Mouse (Mus musculus) heart, embryonic 14.5 days (tissue): ENCODE measurements at regions not wholly inside any gene's neighbourhood (a gene's known extent, or its start where the extent isn't known, plus 50 kb on each side); places are given as distances from the start of the nearest gene placed in this dataset.

ENCODE experiments used
- ATAC-seq: fragments of 200-750 bp; cut with Nextera tagmentation; 2 replicates; pipeline ENCODE4 v1.8.0; 2017; ENCODE audit warnings: low read depth, moderate TSS enrichment; ENCODE audit not compliant: insufficient number of reproducible peaks, insufficient read depth, low FRiP score
- H3K27ac ChIP-seq, 2 experiments: fragments of 200-500 bp in 1 of 2; fragments of 300-500 bp in 1 of 2; sonication (generic) in 1 of 2; replicated peaks in 1 of 2; 2 replicates each; pipeline ENCODE4 v1.5.1; 2012 to 2014; ENCODE audit warnings: low read depth in 2 of 2, low read length in 2 of 2, control low read depth in 1 of 2, mild to moderate bottlenecking in 1 of 2, mixed read lengths in 1 of 2; ENCODE audit not compliant: control insufficient read depth in 1 of 2, insufficient read depth in 1 of 2
- H3K27me3 ChIP-seq: fragments of 300-500 bp; sonication (generic); 2 replicates; pipeline ENCODE4 v1.6.1; 2014; ENCODE audit warnings: mild to moderate bottlenecking, low read length, control low read depth; ENCODE audit not compliant: control insufficient read depth, insufficient read depth
- H3K36me3 ChIP-seq: fragments of 300-500 bp; sonication (generic); 2 replicates; pipeline ENCODE4 v1.6.1; 2014; ENCODE audit warnings: mild to moderate bottlenecking, control low read depth, low read length, mixed read lengths; ENCODE audit not compliant: control insufficient read depth, insufficient read depth
- H3K4me1 ChIP-seq, 2 experiments: fragments of 200-500 bp in 1 of 2; fragments of 300-500 bp in 1 of 2; sonication (generic) in 1 of 2; 2 replicates each; pipeline ENCODE4 v1.6.1; 2012 to 2014; ENCODE audit warnings: low read length in 2 of 2, control low read depth in 1 of 2, mixed read lengths in 1 of 2; ENCODE audit not compliant: control insufficient read depth in 2 of 2, insufficient read depth in 2 of 2
- H3K4me2 ChIP-seq: fragments of 300-500 bp; sonication (generic); 2 replicates; pipeline ENCODE4 v1.6.1; 2014; ENCODE audit warnings: mild to moderate bottlenecking, low read length
- H3K4me3 ChIP-seq, 2 experiments: fragments of 200-500 bp in 1 of 2; fragments of 300-500 bp in 1 of 2; sonication (generic) in 1 of 2; 2 replicates each; pipeline ENCODE4 v1.5.1; 2012 to 2014; ENCODE audit warnings: low read length in 2 of 2, mild to moderate bottlenecking in 2 of 2, control low read depth in 1 of 2, low read depth in 1 of 2, moderate library complexity in 1 of 2; ENCODE audit not compliant: control insufficient read depth in 1 of 2, insufficient read depth in 1 of 2
- H3K9ac ChIP-seq: fragments of 300-500 bp; sonication (generic); 2 replicates; pipeline ENCODE4 v1.6.1; 2014; ENCODE audit warnings: mild to moderate bottlenecking, low read length
- H3K9me3 ChIP-seq: fragments of 300-500 bp; sonication (generic); 2 replicates; pipeline ENCODE4 v1.6.1; 2016; ENCODE audit warnings: low read length, control low read depth; ENCODE audit not compliant: control insufficient read depth
- WGBS: fragments of 180-500 bp; shearing (Covaris S2); extraction: QIAGEN DNeasy Blood & Tissue Kit; methylation state at CpG from one replicate; pipeline ENCODE4 v1.1.7; 2014; 5-methylcytosine and 5-hydroxymethylcytosine counted together

DNA sequence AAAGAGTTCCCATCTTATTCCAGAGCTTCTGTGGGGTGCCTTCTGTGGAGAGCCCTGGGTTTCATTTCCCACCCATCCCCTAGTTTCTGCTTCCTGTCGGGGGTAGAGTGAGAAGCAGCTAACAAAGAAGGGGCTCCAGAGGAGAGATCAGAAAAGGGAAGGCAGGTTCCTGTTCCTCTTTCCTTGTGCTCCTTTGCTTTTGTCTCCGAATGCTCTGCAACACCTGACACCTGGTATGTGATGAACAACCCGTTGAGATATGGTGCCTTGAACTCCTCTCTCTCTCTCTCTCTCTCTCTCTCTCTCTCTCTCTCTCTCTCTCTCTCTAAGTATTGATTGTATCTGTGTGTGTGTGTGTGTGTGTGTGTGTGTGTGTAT is 99.5 kb downstream of the Tomm20 start:
- Histone ChIP-seq H3K9me3 (no peaks in the 10 kb centered on the region), H3K27ac (no peak overlapping the region)
- no peak for ATAC-seq

DNA sequence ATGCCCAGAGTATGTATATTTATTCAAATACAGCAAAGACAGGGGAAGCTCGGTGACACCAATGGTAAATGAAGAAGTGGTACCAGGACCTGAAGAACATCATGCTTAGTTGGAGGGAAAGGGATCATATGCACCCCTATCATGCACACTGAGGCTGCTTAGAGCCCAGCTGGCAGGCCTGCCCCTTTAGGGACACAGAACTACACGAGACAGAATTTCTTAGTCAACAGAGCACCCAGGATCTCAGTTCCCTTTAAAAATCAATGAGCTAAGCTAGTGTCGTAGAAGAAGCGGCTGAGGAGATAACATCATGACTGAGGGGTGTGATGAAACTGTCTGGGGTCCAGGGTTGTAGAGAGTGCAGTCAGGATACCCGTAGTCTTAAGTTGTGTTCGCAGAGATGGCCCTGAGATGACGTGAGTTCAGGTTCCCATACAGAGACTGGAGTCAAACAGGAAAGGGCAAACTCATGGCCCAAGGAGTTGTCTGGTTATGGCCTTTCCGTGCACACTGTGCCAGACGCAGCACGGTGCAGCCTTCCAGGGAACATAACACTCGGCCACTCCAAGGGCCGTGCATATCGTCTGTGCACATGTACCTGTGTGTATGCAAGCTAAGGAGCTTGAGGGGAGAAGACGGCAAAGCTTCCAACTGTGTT is 100.0 kb downstream of the Tomm20 start:
- Histone ChIP-seq H3K27ac (no peak overlapping the region), H3K4me3 (no peak overlapping the region), H3K36me3 (no peaks in the 10 kb centered on the region), H3K9ac (no peak overlapping the region), H3K4me2 (no peak overlapping the region), H3K9me3 (no peaks in the 10 kb centered on the region), H3K27me3 (no peaks in the 10 kb centered on the region), H3K4me1 (peaks cover 27 to 29% of the 10 kb centered on the region in 2 experiments)
- WGBS, result 83% methylated on average over 14 of the region's 14 CpGs
- no peak for ATAC-seq

More for the DNA sequence above, 99.5 kb downstream of the Tomm20 start:
- Histone ChIP-seq H3K4me3 (no peak overlapping the region), H3K36me3 (no peaks in the 10 kb centered on the region), H3K4me1 (peaks cover 27 to 29% of the 10 kb centered on the region in 2 experiments), H3K27me3 (no peaks in the 10 kb centered on the region), H3K9ac (no peak overlapping the region), H3K4me2 (no peak overlapping the region)
- WGBS, result 51% methylated on average over 3 of the region's 3 CpGs

DNA sequence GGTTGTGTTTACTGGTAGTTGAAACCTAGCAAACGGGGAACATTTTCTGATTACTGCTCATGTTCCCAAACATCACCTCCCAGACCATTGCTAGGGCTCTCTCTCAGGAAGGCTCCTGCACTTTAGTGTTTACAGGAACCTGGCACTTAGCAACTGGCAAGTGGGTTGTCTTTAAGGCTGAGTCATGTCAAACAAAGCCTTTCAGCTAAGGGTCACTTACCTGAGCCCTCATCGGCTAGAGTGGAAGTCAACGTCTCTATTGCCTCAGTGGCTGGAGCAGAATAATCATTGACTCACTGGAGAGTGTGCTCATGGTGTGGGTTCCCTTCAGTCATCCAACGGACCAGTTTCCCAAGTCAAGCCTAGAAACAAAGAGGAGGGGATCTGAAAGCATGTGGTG is 101.0 kb downstream of the Tomm20 start:
- WGBS, result 78% methylated on average over 4 of the region's 4 CpGs
- ATAC-seq, result no peak
- H3K4me1 ChIP-seq, result peaks cover 23 to 27% of the 10 kb centered on the region in 2 experiments
- H3K27ac ChIP-seq, result no peak overlapping the region
- no peaks in the 10 kb centered on the region for H3K36me3 ChIP-seq
- H3K27me3 ChIP-seq, result no peaks in the 10 kb centered on the region
- no peaks in the 10 kb centered on the region for H3K9me3 ChIP-seq
- no peak overlapping the region for H3K4me3 ChIP-seq
- no peak overlapping the region for H3K9ac ChIP-seq
- no peak overlapping the region for H3K4me2 ChIP-seq

DNA sequence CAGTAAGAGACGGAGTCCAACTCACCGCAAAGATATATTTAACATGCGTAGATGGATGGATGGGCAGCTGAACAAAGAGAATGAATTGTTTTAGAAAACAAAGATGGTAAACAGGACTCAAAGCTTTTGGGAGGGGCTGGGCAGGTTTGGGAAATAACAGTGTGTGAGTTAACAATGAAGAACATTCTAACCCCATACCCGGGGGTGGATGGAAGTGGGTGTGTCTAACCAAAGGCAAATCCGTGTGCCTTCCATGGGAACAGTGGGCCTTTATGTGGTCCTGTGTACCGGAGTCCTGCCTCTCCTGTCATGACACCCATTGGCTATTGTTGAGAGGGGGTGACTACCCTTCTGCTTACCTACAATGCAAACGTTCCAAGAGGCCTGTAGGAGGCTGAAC is 104.5 kb downstream of the Tomm20 start:
- ATAC-seq, result no peak
- Histone ChIP-seq H3K27ac (no peak overlapping the region), H3K9ac (no peak overlapping the region), H3K36me3 (no peaks in the 10 kb centered on the region), H3K4me3 (no peak overlapping the region), H3K27me3 (no peaks in the 10 kb centered on the region), H3K4me1 (peaks cover 20 to 36% of the 10 kb centered on the region in 2 experiments), H3K4me2 (no peak overlapping the region), H3K9me3 (no peaks in the 10 kb centered on the region)
- WGBS, result 76% methylated on average over 7 of the region's 7 CpGs

DNA sequence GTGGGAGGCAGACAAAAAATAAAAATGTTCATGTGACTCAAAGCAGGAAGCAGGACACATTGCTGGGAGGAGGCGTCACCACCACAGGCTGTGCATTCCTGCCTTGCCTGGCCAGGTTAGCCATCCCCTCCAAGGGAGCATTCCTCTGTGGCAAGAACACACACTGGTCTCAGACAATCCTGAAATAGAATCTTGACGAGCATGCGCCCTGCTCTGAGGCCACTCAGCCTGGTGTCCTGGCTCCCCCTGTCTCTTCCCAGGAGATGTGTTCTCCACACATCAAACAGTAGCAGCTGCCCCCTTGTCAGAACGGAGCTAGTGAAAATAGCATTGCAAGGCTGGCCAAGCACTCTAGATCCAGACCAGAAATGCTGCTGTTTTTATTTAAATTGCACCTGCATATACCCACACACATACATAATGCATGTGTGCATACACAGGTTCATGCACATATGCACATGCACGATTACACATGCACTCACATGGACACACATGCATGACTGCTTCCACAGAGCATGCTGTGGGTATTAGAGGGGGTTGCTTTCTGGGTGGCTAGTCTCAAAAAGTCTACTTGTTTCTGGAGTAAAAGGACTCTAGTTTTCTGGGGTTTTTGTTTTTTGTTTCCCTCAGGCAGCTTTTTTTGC is 105.8 kb downstream of the Tomm20 start:
- H3K27me3 ChIP-seq, result no peaks in the 10 kb centered on the region
- peak overlapping the region; percentile 44 for H3K4me2 ChIP-seq
- no peaks in the 10 kb centered on the region for H3K9me3 ChIP-seq
- H3K4me1 ChIP-seq, result peaks cover 22 to 40% of the 10 kb centered on the region in 2 experiments
- H3K9ac ChIP-seq, result peak overlapping the region; percentile 57
- H3K4me3 ChIP-seq, result no peak overlapping the region
- 14% methylated on average over 5 of the region's 5 CpGs for WGBS
- H3K36me3 ChIP-seq, result no peaks in the 10 kb centered on the region
- peak; percentile 88 for ATAC-seq
- H3K27ac ChIP-seq, result peak overlapping the region; percentile 95

DNA sequence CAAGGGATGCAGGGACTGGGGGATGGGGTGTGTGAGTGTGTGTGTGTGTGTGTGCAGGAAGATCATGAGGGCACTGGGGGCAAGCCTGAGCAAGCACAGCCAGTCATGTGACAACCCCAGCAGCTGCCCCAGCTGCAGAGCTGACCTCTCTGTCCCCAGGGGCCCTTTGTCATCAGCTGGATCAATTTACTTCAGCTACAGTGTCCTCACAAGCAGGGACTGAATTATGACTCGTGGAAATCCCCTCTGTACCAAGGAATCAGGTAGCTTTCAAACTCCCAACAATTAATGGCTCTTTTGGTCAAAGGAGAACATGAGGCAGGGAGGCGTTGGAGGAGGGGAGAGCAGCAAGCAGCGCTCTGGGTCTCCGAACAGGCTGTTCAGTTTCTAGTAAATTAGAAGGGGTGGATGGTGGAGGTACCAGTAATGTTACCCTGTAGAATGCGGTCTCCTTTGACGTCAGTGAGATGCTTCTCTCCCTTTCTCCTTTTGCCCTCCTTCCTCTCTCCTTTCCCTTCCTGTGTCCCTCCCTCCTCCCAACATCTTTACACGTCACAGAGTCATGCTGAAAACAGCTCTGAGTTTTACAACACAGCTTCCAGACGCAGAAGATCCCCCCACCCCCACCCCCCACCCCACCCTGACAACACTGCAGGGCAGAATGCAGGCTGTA is 106.5 kb downstream of the Tomm20 start:
- Histone ChIP-seq H3K27me3 (no peaks in the 10 kb centered on the region), H3K4me3 (no peak overlapping the region), H3K9me3 (no peaks in the 10 kb centered on the region), H3K36me3 (no peaks in the 10 kb centered on the region), H3K4me1 (peaks cover 25 to 46% of the 10 kb centered on the region in 2 experiments), H3K9ac (peak overlapping the region; percentile 57), H3K27ac (peak overlapping the region; percentile 95), H3K4me2 (peak overlapping the region; percentile 44)
- WGBS, result 13% methylated on average over 8 of the region's 8 CpGs
- ATAC-seq, result no peak

DNA sequence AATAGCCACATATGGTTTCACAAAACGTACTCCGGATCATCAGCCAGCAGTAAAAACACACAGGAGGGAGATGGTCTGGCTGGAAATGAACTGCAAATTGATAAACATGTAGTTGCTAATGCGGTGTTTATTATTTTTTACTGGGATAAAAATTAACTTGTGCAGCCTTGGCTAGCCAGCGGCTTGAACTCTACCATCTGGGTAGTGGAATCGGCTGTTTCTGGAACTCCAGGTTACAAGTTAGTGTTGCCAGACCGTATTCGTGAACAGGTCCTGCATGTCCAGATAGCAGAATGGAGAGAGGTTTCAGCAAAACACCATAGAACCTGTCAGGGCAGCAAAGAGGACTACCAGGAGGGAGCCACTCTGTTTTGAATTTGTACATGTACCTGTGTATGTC is 107.4 kb downstream of the Tomm20 start:
- no peaks in the 10 kb centered on the region for H3K27me3 ChIP-seq
- H3K4me2 ChIP-seq, result no peak overlapping the region
- H3K9ac ChIP-seq, result 0 out of 2 replicates have a peak overlapping the region, but pooled peaks have one; percentile 10
- no peaks in the 10 kb centered on the region for H3K36me3 ChIP-seq
- 87% methylated on average over 7 of the region's 7 CpGs for WGBS
- H3K27ac ChIP-seq, result peak overlapping the region; percentile 95
- ATAC-seq, result no peak
- peaks cover 32 to 55% of the 10 kb centered on the region in 2 experiments for H3K4me1 ChIP-seq
- no peaks in the 10 kb centered on the region for H3K9me3 ChIP-seq
- no peak overlapping the region for H3K4me3 ChIP-seq
